Mouse (Mus musculus) brown adipose tissue, adult 24 weeks (tissue): ENCODE results near the gene Ptprd. TPM values are rescaled to one million over a fixed set of nuclear protein-coding genes. Genes with fewer than 3 reads are reported as not detected.
"Not testable (repeated sequence)": the region's sequence is repeated elsewhere in the genome, so short reads cannot be mapped to it uniquely, and the experiment has no call there.

Experiments
- H3K27ac ChIP-seq: fragments of 200-500 bp; replicated peaks from 2 replicates; pipeline ENCODE4 v1.5.1; 2012; ENCODE audit warnings: low read depth, mild to moderate bottlenecking, low read length
- H3K4me1 ChIP-seq: fragments of 200-500 bp; 2 replicates; pipeline ENCODE4 v1.6.1; 2012; ENCODE audit warnings: low read length, mixed read lengths; ENCODE audit not compliant: control insufficient read depth, insufficient read depth, insufficient read length
- H3K4me3 ChIP-seq: fragments of 200-500 bp; 2 replicates; pipeline ENCODE4 v1.5.1; 2012; ENCODE audit warnings: low read depth, mild to moderate bottlenecking, low read length, moderate library complexity; ENCODE audit not compliant: insufficient read depth
- polyA plus RNA-seq: library from polyadenylated mRNA; stranded (reverse); fragments of >200 nt; gene quantifications from 2 replicates; pipeline ENCODE4 v1.2.4, GENCODE M21; 2012; ENCODE audit not compliant: missing spikeins, insufficient read depth, insufficient read length

Gene Ptprd
- polyA plus RNA-seq, 1 experiment, result 22.5 TPM

DNA sequence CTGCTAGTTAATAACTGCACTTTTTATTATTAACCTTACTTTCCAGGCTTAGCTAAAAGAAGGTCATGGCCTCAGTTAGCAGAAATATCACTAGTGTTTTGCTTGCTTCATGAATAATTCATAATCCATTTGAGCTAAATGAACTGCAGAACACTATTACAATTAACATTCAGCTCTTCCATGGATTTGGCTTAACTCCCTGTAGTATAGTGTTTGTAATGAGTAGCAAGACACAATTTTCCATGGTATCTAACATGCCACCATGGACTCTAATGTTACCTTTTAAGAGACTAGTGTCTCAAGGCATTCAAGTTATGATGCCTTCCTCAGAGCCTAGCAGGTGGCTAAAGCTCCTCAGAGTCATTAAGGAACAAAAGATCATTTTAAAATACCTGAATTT, 129.0 kb downstream of the Ptprd start:
- no peak overlapping the region for H3K27ac ChIP-seq
- no peak overlapping the region for H3K4me3 ChIP-seq
- no peaks in the 10 kb centered on the region for H3K4me1 ChIP-seq

- no peaks in the 10 kb centered on the region for H3K4me1 ChIP-seq
- H3K4me3 ChIP-seq, result no peak overlapping the region
- no peak overlapping the region for H3K27ac ChIP-seq
Measured at GRCm38 (mm10) chr4:78077499-78077898, 134.3 kb downstream of the Ptprd start.

- Histone ChIP-seq H3K4me3 (no peak overlapping the region), H3K4me1 (no peaks in the 10 kb centered on the region), H3K27ac (no peak overlapping the region)
Measured at GRCm38 (mm10) chr4:78077087-78077486, 134.7 kb downstream of the Ptprd start.

DNA sequence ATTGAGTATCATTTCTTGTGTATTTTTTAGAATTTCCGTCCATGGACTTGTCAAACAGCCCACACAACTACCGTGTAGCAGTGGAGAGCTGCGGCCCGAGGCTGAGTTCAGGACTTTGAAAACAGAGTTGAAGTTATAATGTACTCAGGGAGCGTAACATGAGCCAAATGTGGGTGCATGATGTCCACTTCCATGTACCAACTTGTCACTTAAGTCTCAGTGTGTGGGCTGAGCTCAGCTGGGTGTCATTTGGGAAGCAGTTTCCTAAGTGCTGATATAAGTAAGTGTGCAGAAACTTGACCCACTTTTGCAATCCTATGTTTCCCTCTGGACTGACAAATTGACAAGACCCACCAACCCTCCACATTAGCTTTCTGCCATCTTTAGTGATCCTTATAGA, 173.4 kb downstream of the Ptprd start:
- H3K4me1 ChIP-seq, result no peaks in the 10 kb centered on the region
- no peak overlapping the region for H3K4me3 ChIP-seq
- H3K27ac ChIP-seq, result no peak overlapping the region

- Histone ChIP-seq H3K4me1 (no peaks in the 10 kb centered on the region), H3K4me3 (no peak overlapping the region), H3K27ac (no peak overlapping the region)
Measured at GRCm38 (mm10) chr4:78002065-78002464, 209.7 kb downstream of the Ptprd start.

GRCm38 (mm10) chr4:77992709-77993108, 219.1 kb downstream of the Ptprd start:
- H3K4me3 ChIP-seq, result no peak overlapping the region
- no peak overlapping the region for H3K27ac ChIP-seq
- no peaks in the 10 kb centered on the region for H3K4me1 ChIP-seq

- Histone ChIP-seq H3K27ac (no peak overlapping the region), H3K4me1 (no peaks in the 10 kb centered on the region), H3K4me3 (no peak overlapping the region)
Measured at GRCm38 (mm10) chr4:77982094-77982493, 229.7 kb downstream of the Ptprd start.

- H3K4me3 ChIP-seq, result no peak overlapping the region
- H3K27ac ChIP-seq, result no peak overlapping the region
- no peaks in the 10 kb centered on the region for H3K4me1 ChIP-seq
Measured at GRCm38 (mm10) chr4:77961711-77962110, 250.1 kb downstream of the Ptprd start.

DNA sequence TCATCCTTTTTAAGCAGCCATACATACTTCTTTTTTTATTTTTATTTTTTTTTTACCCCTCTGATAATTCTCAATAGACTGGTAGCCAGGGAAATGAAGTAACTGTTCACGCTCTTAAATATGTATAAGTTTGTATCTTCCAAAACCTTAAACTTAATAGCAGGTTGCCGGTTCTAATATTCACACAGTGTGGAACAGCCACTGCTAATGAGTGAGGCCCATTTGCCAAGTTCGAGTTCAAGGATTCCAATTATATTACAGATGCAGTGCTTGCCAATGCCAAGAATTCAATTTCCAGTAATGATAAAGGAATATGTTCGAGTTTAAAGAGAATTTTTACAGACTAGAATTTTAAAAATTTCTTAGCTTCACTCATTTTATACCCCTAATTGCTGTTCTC, 322.3 kb downstream of the Ptprd start:
- Histone ChIP-seq H3K4me3 (no peak overlapping the region), H3K4me1 (no peaks in the 10 kb centered on the region), H3K27ac (no peak overlapping the region)

DNA sequence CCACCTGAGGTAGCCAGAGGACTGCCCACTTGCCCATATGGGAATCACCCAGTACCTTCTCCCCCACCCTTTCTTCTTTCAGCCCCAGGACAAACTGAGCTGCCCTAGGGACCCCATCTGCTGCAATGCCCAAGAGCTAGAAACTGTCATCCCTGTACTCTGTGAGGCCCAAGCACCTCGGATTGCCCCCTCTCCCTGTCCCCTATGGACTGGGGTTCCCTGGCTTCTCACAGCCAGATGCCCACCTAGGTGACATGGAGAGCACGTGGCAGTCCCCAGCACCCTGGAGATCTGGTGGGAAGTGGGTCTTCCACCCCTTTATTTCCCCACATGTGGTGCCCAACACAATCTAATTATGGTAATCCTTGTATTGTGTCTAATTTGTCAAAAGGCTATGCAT, 331.5 kb downstream of the Ptprd start:
- Histone ChIP-seq H3K27ac (no peak overlapping the region), H3K4me3 (no peak overlapping the region), H3K4me1 (no peaks in the 10 kb centered on the region)

- Histone ChIP-seq H3K27ac (no peak overlapping the region), H3K4me3 (no peak overlapping the region), H3K4me1 (no peaks in the 10 kb centered on the region)
Measured at GRCm38 (mm10) chr4:77861269-77861668, 350.5 kb downstream of the Ptprd start.

- not testable (repeated sequence) for H3K4me1 ChIP-seq, H3K4me3 ChIP-seq, H3K27ac ChIP-seq
Measured at GRCm38 (mm10) chr4:77797391-77797790, 414.4 kb downstream of the Ptprd start.

GRCm38 (mm10) chr4:77777237-77777636, 434.5 kb downstream of the Ptprd start:
- H3K4me3 ChIP-seq, result no peak overlapping the region
- no peak overlapping the region for H3K27ac ChIP-seq
- H3K4me1 ChIP-seq, result no peaks in the 10 kb centered on the region

GRCm38 (mm10) chr4:77763790-77764189, 448.0 kb downstream of the Ptprd start:
- Histone ChIP-seq H3K27ac (no peak overlapping the region), H3K4me1 (no peaks in the 10 kb centered on the region), H3K4me3 (no peak overlapping the region)

- H3K27ac ChIP-seq, result no peak overlapping the region
- H3K4me3 ChIP-seq, result no peak overlapping the region
- no peaks in the 10 kb centered on the region for H3K4me1 ChIP-seq
Measured at GRCm38 (mm10) chr4:77743391-77743790, 468.4 kb downstream of the Ptprd start.

DNA sequence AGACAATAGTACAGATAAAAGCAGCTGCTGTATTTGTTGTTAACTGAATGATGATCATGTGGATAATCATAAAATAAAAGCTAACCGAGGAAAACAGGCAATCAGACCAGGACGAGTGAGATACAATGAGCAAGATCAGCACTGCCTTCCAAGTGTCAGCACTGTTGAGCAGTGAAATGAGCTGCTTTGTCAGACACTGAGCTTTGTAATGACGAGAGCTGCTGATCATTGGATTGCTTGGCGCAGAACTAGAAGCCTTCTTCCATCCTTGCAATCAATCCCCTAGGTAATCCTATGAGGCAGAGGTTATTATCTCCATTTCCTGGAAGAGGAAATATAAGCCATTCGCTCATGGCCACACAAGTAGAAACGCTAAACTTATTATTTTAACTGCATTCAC, 489.9 kb downstream of the Ptprd start:
- Histone ChIP-seq H3K4me1 (no peaks in the 10 kb centered on the region), H3K27ac (no peak overlapping the region), H3K4me3 (no peak overlapping the region)

DNA sequence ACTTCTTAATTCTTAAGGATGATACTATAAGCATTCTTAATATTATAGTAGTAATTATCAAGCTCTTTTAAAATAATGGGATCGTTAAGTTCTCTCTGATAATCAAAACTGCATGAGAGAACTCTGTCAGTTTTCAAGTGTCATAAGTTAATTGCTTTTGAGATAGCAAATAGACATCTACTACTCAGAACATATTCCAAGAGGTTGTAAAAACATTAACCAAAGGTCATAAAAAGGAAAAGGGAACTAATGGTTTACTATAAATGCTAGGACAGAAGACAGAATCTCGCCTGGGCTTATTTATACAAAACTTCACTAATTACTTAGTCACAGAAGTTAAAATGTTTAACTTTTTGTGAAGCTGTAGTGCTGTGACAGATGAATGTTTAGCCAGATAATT, 494.0 kb downstream of the Ptprd start:
- H3K4me1 ChIP-seq, result no peaks in the 10 kb centered on the region
- no peak overlapping the region for H3K4me3 ChIP-seq
- no peak overlapping the region for H3K27ac ChIP-seq
